Mouse (Mus musculus) megakaryocyte-erythroid progenitor cell, adult 5-6 weeks (primary cell): ENCODE results near the gene Apon. TPM values are rescaled to one million over a fixed set of nuclear protein-coding genes. Genes with fewer than 3 reads are reported as not detected.

Experiments
- ATAC-seq: replicated peaks from 2 replicates; pipeline ENCODE4 v1.8.0; 2016; ENCODE audit warnings: mild to moderate bottlenecking, inconsistent platforms; ENCODE audit not compliant: severe bottlenecking, poor library complexity, low FRiP score, low TSS enrichment
- total RNA-seq, 2 experiments: library from RNA; stranded (forward) in 1 of 2; stranded (reverse) in 1 of 2; fragments of 200-1000, 215-1000 nt in 1 of 2; fragments of >200 nt in 1 of 2; fragmentation: Nextera tagmentation in 1 of 2; gene quantifications; 2 replicates each; pipeline ENCODE4 v1.2.3; 2014 to 2017

Apon gene
- total RNA-seq, 2 experiments from 2014 or later, result 1.7 TPM; not detected in 1

- ATAC-seq, result peak; percentile 98
Observed at GRCm38 (mm10) chr10:128303126-128304021, 49.5 kb downstream of the Apon start, which contains the start of gene Pan2. TSS of gene Pan2 (plus strand) at chr10:128303335.

Other genes starting within 250 kb of the Apon start
- gene Hsd17b6, start 246.5 kb upstream of the Apon start, total RNA-seq (2014; fragmentation: Nextera tagmentation), result 0.55 TPM in 1 of 2 replicates, not detected in the other
- not detected in 2 replicates for gene Hsd17b6, start 246.5 kb upstream of the Apon start, total RNA-seq (2017)
- gene Prim1, start 238.9 kb upstream of the Apon start, total RNA-seq (2014; fragmentation: Nextera tagmentation), result 99.7 and 123 TPM in 2 replicates
- 134 and 143 TPM in 2 replicates for gene Prim1, start 238.9 kb upstream of the Apon start, total RNA-seq (2017)
- gene Naca, start 218.5 kb upstream of the Apon start, total RNA-seq (2014; fragmentation: Nextera tagmentation), result 1,531 and 1,673 TPM in 2 replicates
- 2,722 and 3,167 TPM in 2 replicates for gene Naca, start 218.5 kb upstream of the Apon start, total RNA-seq (2017)
- 210 and 260 TPM in 2 replicates for gene Ptges3, start 195.1 kb upstream of the Apon start, total RNA-seq (2014; fragmentation: Nextera tagmentation)
- 377 and 378 TPM in 2 replicates for gene Ptges3, start 195.1 kb upstream of the Apon start, total RNA-seq (2017)
- 2,207 and 2,550 TPM in 2 replicates for gene Atp5b, start 170.8 kb upstream of the Apon start, total RNA-seq (2014; fragmentation: Nextera tagmentation)
- gene Atp5b, start 170.8 kb upstream of the Apon start, total RNA-seq (2017), result 3,084 and 3,964 TPM in 2 replicates
- 43.8 and 44.6 TPM in 2 replicates for gene Baz2a, start 162.5 kb upstream of the Apon start, total RNA-seq (2014; fragmentation: Nextera tagmentation)
- gene Baz2a, start 162.5 kb upstream of the Apon start, total RNA-seq (2017), result 12.4 and 14.3 TPM in 2 replicates
- 25.2 and 31.5 TPM in 2 replicates for gene Rbms2, start 73.8 kb upstream of the Apon start, total RNA-seq (2014; fragmentation: Nextera tagmentation)
- 9.1 and 10.9 TPM in 2 replicates for gene Rbms2, start 73.8 kb upstream of the Apon start, total RNA-seq (2017)
- gene Gls2, start 59.6 kb upstream of the Apon start, total RNA-seq (2014; fragmentation: Nextera tagmentation), result 8.8 and 15.0 TPM in 2 replicates
- 9.1 and 16.7 TPM in 2 replicates for gene Gls2, start 59.6 kb upstream of the Apon start, total RNA-seq (2017)
- gene Spryd4, start 42.3 kb upstream of the Apon start, total RNA-seq (2014; fragmentation: Nextera tagmentation), result 37.3 and 44.4 TPM in 2 replicates
- 31.2 and 39.7 TPM in 2 replicates for gene Spryd4, start 42.3 kb upstream of the Apon start, total RNA-seq (2017)
- gene Mip, start 28.3 kb upstream of the Apon start, total RNA-seq (2014; fragmentation: Nextera tagmentation), result 0.74 TPM in 1 of 2 replicates, not detected in the other
- gene Mip, start 28.3 kb upstream of the Apon start, total RNA-seq (2017), result 1.6 TPM in 1 of 2 replicates, not detected in the other
- gene Timeless, start 22.0 kb upstream of the Apon start, total RNA-seq (2014; fragmentation: Nextera tagmentation), result 104 and 125 TPM in 2 replicates
- gene Timeless, start 22.0 kb upstream of the Apon start, total RNA-seq (2017), result 105 and 128 TPM in 2 replicates
- not detected in 2 replicates for gene Apof, start 14.6 kb downstream of the Apon start, total RNA-seq (2014; fragmentation: Nextera tagmentation)
- gene Apof, start 14.6 kb downstream of the Apon start, total RNA-seq (2017), result not detected in 2 replicates
- gene Stat2, start 16.5 kb downstream of the Apon start, total RNA-seq (2014; fragmentation: Nextera tagmentation), result 24.3 and 35.7 TPM in 2 replicates
- 8.1 and 9.0 TPM in 2 replicates for gene Stat2, start 16.5 kb downstream of the Apon start, total RNA-seq (2017)
- not detected in 2 replicates for gene Il23a, start 44.7 kb downstream of the Apon start, total RNA-seq (2014; fragmentation: Nextera tagmentation)
- not detected in 2 replicates for gene Il23a, start 44.7 kb downstream of the Apon start, total RNA-seq (2017)
- gene Pan2, start 49.2 kb downstream of the Apon start, total RNA-seq (2014; fragmentation: Nextera tagmentation), result 37.0 and 40.7 TPM in 2 replicates
- 14.2 and 18.0 TPM in 2 replicates for gene Pan2, start 49.2 kb downstream of the Apon start, total RNA-seq (2017)
- 62.8 and 95.5 TPM in 2 replicates for gene Cnpy2, start 68.4 kb downstream of the Apon start, total RNA-seq (2014; fragmentation: Nextera tagmentation)
- 86.0 and 87.5 TPM in 2 replicates for gene Cnpy2, start 68.4 kb downstream of the Apon start, total RNA-seq (2017)
- 226 and 251 TPM in 2 replicates for gene Cs, start 83.6 kb downstream of the Apon start, total RNA-seq (2014; fragmentation: Nextera tagmentation)
- 113 and 182 TPM in 2 replicates for gene Cs, start 83.6 kb downstream of the Apon start, total RNA-seq (2017)
- 12.9 and 16.8 TPM in 2 replicates for gene Coq10a, start 114.9 kb downstream of the Apon start, total RNA-seq (2014; fragmentation: Nextera tagmentation)
- 8.8 and 10.9 TPM in 2 replicates for gene Coq10a, start 114.9 kb downstream of the Apon start, total RNA-seq (2017)
- gene Ankrd52, start 123.0 kb downstream of the Apon start, total RNA-seq (2014; fragmentation: Nextera tagmentation), result 62.2 and 68.5 TPM in 2 replicates
- gene Ankrd52, start 123.0 kb downstream of the Apon start, total RNA-seq (2017), result 8.3 and 11.7 TPM in 2 replicates
- gene Slc39a5, start 147.1 kb downstream of the Apon start, total RNA-seq (2014; fragmentation: Nextera tagmentation), result not detected in 2 replicates
- not detected in 2 replicates for gene Slc39a5, start 147.1 kb downstream of the Apon start, total RNA-seq (2017)
- 63.0 and 130 TPM in 2 replicates for gene Nabp2, start 157.4 kb downstream of the Apon start, total RNA-seq (2014; fragmentation: Nextera tagmentation)
- gene Nabp2, start 157.4 kb downstream of the Apon start, total RNA-seq (2017), result 54.4 and 98.8 TPM in 2 replicates
- gene Rnf41, start 157.6 kb downstream of the Apon start, total RNA-seq (2014; fragmentation: Nextera tagmentation), result 20.9 and 21.6 TPM in 2 replicates
- gene Rnf41, start 157.6 kb downstream of the Apon start, total RNA-seq (2017), result 8.8 and 12.9 TPM in 2 replicates
- gene Smarcc2, start 205.2 kb downstream of the Apon start, total RNA-seq (2014; fragmentation: Nextera tagmentation), result 98.5 and 119 TPM in 2 replicates
- gene Smarcc2, start 205.2 kb downstream of the Apon start, total RNA-seq (2017), result 62.9 and 73.3 TPM in 2 replicates
- gene Myl6, start 240.0 kb downstream of the Apon start, total RNA-seq (2014; fragmentation: Nextera tagmentation), result 655 and 828 TPM in 2 replicates
- gene Myl6, start 240.0 kb downstream of the Apon start, total RNA-seq (2017), result 663 and 819 TPM in 2 replicates
- 3.7 and 6.3 TPM in 2 replicates for gene Myl6b, start 244.6 kb downstream of the Apon start, total RNA-seq (2014; fragmentation: Nextera tagmentation)
- 0.56 TPM in 1 of 2 replicates, not detected in the other for gene Myl6b, start 244.6 kb downstream of the Apon start, total RNA-seq (2017)